Mouse (Mus musculus) thymus, postnatal 4 days (tissue): Measurements from ENCODE around the gene P4ha1.
"Not testable (repeated sequence)": the region's sequence is repeated elsewhere in the genome, so short reads cannot be mapped to it uniquely, and the experiment has no call there.

Experiments
- DNase-seq: peaks from one replicate; pipeline ENCODE4 v3.0.0; 2021

The P4ha1 gene

GRCm38 (mm10) chr10:59323100-59323487, at the start of gene P4ha1:
P4ha1 (plus strand) TSS chr10:59323296.
- peak; percentile 99 for DNase-seq

DNA sequence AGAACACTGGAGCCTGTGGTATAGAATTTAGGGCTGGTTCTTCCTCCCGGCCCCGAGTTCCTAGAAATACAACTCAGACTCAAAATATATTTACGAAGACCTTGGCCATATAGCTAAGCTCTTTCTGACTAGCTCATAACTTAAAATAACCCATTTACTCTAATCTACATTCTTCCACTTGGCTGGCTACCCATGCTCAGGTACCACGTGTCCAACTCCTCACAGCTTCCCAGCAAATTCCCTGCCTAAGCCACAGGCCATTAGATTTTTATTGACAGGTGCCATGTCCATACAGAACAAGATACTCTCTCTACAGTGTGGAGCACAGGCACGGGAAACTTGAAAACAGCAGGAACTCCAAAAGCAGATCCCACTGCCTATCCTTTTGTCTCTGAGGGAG, 47.4 kb upstream of the P4ha1 start:
- DNase-seq, result no peak

DNA sequence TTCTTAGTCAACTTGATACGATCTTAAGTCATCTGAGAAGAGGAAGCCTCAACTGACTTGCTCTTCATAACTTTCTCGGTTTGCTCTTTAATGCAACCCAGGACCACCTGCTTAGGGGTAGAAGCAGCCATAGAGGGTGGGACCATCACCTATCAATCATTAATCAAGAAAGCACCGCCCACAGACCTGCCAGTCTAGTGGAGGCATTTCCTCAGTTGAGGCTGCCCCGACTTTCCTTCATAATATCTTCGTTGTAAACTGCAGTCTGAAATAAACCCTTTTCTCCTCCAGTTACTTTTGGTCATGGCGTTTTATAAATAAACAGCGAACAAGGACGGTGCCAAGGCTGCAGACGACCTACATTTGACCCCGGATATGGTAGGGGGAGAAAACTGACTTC, 46.0 kb upstream of the P4ha1 start:
- DNase-seq, result no peak

- DNase-seq, result no peak
Measured at GRCm38 (mm10) chr10:59277729-59278475, 45.2 kb upstream of the P4ha1 start.

DNA sequence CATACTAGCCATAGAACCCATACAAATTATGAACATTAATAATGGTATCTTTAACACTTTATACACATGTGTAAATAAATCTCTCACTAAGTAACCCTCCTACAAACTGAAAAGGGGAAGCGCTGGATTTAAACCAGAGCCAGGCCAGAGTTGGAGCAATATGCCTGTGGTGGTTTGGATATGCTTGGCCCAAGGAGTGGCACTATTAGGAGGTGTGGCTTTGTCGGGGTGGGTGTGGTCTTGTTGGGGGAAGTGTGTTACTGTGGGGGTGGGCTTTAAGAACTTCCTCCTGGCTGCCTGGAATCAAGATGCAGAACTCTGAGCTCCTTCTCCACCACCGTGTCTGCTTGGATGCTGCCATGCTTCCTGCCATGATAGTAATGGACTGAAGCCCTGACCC, 39.9 kb upstream of the P4ha1 start:
- no peak for DNase-seq

- DNase-seq, result no peak
Measured at GRCm38 (mm10) chr10:59283749-59284148, 39.3 kb upstream of the P4ha1 start.

GRCm38 (mm10) chr10:59285530-59285929, 37.6 kb upstream of the P4ha1 start:
- DNase-seq, result no peak

DNA sequence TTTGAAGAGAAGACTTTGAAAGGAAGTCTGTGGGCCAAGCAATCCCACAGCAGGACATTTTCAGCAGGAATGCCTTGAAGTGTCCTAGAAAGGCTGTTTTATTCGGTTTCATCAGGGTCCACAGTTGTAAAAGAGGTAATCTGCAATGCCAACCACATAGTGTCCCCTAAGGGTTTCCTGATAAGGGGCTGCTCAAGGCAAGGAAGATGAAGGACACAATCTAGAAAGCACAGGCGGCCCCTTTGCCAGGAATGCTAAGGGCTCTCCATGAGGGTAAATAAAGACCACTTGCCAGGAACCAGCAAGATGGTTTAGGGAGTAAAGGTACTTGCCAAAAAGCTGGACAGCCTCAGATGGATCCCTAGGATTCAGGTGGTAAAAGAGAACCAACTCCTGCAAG, 35.8 kb upstream of the P4ha1 start:
- no peak for DNase-seq

- no peak for DNase-seq
Measured at GRCm38 (mm10) chr10:59287662-59288061, 35.4 kb upstream of the P4ha1 start.

DNA sequence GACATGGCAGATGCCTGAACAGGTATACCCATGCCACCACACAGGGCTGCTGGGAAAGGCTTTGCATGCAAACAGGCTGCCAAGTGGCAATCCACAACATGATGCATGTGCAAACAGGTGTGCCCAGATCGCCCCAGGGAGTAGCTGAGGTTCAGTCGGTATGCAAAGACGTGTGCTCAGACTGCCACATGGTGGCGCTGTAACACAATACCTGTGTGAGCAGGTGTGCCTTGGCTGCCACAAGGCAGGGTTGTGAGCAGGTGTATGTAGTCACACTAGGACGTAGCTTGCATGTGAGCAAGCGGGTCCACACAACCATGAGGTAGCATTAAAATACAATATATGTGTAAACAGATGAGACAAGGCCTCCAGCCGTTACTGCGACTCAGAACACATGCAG, 34.0 kb upstream of the P4ha1 start:
- DNase-seq, result peak; percentile 46

DNA sequence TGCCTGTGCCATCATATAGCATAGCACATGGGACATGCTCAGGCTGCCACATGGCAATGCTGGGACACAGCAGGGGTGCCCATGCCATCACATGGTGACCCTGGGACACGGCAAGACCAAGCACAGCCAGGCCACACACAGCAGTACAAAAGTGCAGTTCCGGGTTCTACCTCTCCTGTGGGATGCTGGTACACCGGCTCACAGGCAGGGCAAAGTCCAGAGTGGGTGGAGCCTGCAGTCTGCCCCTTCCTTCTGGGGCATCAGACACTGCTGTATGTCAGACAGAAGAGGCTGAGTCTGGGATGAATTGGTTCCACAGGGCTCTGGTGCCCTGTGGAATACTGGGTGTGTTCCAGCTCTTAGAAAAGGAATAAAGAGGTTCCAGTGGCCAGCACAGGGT, 31.6 kb upstream of the P4ha1 start:
- no peak for DNase-seq

DNA sequence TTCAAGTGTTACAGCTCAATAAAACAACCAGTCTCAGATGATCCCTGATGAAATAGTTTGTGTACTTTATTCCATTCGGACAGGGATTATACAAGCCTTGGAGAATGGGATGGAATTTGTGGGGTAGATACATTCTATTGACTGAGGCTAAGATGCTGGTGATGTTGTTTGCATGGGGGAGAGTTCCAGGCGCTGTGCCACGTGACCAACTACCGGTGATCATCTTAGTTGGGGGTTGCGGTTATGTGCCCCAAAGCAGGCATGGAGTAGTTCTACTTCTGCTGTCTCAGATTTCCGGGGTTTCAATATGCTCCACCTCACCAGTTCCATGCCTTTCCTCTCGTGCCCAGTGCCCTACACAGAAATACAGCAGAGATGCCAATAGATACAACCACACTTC, 31.0 kb upstream of the P4ha1 start:
- DNase-seq, result no peak

- DNase-seq, result peak; percentile 82
Measured at GRCm38 (mm10) chr10:59292558-59292957, 30.5 kb upstream of the P4ha1 start.

DNA sequence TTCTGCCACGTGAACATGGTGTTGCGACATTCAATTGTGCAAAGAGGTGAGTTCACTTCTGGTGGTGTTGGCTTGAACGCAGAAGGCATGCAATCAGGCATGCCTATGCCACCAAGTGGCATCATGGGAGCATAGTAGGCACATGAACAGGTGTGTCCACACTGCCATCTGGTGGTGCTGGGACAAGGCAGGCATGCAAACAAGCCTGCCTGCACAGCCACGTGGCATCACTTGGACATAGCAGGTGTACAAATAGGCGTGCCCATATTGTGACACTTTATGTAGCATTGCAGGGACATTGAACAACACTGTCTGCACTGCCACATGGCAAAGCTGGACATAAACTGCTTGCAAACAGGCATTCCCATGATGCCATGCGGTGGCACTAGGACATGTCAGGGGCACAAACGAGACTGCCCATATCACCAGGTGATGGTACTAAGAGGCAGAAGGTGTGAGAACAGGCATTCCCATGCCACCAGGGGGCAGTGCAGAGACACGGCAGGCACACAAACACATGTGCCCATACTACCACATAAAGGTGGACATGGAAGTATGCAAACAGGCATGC, 27.8 kb upstream of the P4ha1 start:
- DNase-seq, result peak; percentile 91

GRCm38 (mm10) chr10:59296261-59296660, 26.8 kb upstream of the P4ha1 start:
- peak; percentile 91 for DNase-seq

GRCm38 (mm10) chr10:59302671-59303070, 20.4 kb upstream of the P4ha1 start:
- not testable (repeated sequence) for DNase-seq

DNA sequence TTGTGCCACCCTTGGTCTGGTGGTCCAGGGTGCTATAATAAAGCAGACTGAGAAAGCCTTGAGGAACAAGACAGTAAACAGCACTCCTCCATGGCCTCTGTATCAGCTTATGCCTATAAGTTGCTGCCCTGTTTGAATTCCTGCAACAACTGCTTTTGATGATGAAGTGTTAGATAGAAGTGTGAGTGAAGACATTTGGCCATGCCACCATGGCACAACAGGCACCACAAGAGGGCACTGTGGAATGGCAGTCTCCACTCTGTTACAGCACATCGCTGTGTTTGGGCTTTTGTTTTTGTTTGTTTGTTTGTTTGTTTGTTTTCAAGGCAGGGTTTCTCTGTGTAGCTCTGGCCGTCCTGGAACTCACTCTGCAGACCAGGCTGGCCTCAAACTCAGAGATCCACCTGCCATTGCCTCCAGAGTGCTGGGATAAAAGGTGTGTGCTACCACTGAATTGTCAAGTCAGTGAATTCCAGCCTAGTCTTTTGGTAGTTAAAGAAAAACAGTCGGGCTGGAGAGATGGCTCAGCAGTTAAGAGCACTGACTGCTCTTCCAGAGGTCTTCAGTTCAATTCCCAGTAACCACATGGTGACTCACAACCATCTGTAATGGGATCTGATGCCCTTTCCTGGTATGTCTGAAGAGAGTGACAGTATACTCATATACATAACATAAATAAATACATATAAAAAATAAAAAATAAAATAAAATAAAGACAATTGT, 13.9 kb upstream of the P4ha1 start:
- DNase-seq, result peak; percentile 69

GRCm38 (mm10) chr10:59310124-59310523, 13.0 kb upstream of the P4ha1 start:
- no peak for DNase-seq

DNA sequence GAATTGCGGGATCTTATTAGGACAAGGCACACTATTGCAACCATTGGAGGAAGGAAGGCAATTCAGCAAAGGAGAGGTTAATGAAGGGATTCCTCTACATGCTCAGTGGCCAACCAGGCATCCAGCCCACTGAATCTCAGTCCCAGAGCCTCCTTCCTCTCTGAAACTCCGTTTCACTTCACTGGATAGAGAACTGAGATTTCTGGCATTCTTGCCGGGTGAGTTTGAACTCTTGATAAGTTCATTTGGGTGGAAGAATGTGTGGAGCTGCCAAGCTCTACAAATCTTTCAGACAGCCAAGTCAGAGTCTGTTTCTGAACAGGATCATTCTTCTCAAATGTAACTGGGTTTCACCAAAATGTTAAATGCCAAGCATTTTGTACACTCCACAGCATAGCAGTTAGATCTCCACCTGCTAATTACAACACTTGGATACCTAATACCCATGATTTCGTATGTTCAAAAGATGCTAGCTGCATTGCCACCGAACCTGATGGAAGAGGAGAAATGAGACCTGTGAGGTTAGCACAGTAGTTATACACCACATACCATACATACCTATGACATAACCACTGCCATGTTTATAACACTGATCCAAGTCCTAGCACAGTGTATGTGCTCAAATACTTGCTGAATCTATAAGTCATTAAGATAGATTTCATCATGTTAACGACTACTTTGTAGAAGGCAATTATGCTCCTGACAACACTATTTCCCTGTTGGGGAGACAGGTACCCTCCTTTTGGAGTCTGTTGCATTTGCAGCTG, 12.2 kb upstream of the P4ha1 start:
- DNase-seq, result no peak

- DNase-seq, result no peak
Measured at GRCm38 (mm10) chr10:59311881-59312280, 11.2 kb upstream of the P4ha1 start.

- no peak for DNase-seq
Measured at GRCm38 (mm10) chr10:59321112-59321511, 2.0 kb upstream of the P4ha1 start.

- DNase-seq, result no peak
Measured at GRCm38 (mm10) chr10:59322271-59322670, 825 bp upstream of the P4ha1 start.

- no peak for DNase-seq
Measured at GRCm38 (mm10) chr10:59323488-59324161, 529 bp downstream of the P4ha1 start.
